Mouse (Mus musculus) hindlimb bud, embryonic 11.5 days (tissue): Measurements from ENCODE around the gene Lrrc4c.

Experiments
- DNase-seq: peaks from one replicate; pipeline ENCODE4 v3.0.0-alpha.2; 2012; ENCODE audit warnings: low read depth, low spot score; ENCODE audit errors: extremely low spot score

Gene Lrrc4c

DNA sequence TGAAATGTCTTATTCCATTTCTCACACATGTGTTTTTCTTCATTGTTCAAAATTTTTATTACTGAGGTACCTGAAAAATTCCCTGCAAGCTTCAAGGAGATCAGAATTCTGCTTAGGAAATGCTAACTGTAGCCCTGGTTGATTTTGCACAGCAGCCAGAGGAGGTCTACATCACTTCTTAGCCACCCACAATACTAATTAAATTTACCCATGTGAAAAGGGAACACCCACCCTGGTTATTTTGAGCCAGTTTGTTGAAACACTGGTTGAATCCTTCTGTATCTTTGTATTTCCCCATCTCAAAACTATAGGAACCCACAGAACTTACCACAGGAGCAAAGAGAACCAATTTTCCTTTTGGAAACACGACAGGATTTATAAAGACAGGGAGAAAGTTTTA, 191.0 kb downstream of the Lrrc4c start:
- no peak for DNase-seq

DNA sequence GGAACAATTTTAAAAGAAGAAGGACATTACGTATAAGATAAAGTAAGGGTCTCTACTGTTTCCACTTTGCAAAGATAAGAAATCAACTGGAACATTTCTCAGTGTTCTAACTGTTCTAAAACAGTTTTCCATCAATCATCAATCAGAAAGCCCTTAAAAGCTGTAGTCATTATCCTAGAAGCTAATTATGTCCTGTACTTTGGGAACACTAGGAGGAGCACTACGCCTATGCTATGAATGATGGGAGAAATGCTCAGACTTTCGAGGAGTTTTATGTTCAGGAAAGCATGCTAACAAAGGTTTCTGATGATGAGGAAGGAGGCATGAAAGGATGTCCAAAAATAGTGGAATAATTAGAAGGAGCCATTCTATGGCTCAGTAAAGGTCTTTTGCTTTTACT, 219.5 kb downstream of the Lrrc4c start:
- DNase-seq = no peak

DNA sequence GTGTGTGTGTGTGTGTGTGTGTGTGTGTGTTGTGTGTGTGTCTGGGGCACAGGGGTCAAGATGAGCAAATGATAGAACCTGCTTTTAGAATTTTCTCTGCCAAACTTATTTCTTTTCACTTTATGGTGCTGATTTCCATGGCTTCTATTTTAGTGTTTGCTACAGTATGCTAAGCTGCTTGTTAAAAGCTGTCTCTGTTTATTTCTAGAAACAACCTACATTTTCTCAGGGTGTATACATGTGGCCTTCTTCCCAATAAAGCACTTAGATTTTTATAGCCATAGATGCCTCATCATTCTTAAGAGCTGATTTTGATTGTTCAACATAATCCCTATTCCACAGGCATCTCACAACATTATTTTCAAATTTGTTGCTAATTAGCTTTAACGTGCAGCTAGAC, 229.2 kb downstream of the Lrrc4c start:
- no peak for DNase-seq

DNA sequence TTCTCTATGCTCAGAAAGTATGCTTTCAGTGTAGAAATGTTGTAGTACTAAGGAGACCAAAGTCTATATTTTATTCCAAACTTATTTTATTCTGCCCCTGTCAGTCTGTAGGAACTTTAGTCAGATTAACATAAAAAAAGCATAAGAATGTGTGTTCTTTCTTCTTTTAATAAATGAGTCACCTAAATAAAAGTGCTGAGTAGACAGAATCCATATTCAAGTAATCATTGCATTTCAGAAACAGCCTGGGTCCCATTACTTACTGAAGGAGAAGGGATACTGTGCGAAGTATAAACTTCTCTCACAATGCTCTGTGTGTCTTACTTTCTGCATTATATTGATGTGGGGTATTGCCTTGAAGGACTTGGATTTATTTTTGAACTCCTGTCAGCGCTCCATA, 255.8 kb downstream of the Lrrc4c start:
- DNase-seq = no peak

DNA sequence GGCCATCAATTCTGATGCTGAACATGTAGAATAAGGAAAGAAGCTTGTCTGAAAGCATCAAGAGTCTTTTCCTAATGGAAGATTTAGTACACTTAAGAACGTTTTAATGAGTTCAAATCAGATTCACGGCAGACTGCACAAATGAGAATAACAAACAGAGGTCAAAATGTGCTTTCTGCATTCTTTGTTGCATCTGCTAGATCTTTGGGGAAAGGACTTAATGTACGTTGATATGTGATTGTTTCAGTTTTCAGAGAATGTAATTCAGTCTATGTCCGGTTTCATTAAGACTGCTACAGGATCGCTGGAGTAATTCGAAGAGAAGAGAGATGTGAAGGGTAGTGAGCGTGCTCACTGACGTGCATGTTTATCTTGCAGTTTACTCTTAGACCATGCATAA, 259.7 kb downstream of the Lrrc4c start:
- no peak for DNase-seq

DNA sequence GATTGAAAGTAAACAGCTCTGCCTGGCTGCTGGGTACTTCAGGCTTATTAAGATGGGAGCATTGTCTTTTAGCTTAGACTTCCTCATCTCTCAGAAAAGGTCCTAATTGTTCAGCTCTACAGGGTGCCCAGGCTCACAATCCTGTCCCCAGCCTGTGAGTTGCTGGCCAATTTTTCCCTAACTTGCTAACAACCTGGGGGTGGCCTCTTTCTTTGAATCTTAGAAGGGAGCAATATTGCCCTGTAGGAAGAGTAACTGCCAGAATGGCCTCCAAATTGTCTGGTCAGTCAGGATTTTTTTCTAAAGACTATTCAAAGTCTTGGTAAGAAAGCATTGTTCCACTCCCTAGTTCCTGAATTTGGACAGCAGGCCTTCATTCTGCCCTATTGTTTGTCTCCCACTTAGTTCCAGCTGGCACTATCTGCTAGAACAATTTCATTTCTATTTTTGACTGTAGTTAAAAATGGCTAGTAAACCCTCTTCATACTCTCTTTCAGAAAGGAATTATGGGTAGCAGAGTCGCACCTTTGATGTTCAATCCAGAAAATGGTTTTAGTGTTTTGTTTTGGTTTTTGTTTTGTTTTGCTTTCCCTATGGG, 262.3 kb downstream of the Lrrc4c start:
- DNase-seq = no peak

DNA sequence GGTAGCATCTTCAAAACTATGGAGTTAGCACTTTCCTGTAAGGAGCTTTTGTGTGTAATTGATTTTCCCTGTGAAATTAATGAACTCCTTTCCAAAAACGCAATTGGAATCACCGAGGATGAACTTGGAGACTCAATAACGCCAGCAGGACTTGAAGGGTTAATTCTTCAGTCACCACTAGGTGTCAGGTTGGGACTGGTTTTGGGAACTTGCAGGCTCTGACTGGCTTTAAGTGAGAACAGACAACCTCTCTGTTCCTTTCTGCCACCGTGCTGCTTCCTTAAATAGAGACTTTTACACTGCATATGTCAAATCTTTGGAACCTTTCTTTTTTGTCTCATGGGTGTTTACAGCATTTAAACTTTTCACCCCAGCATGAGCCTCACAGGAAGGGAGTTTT, 267.7 kb downstream of the Lrrc4c start:
- peak; percentile 68 for DNase-seq

DNA sequence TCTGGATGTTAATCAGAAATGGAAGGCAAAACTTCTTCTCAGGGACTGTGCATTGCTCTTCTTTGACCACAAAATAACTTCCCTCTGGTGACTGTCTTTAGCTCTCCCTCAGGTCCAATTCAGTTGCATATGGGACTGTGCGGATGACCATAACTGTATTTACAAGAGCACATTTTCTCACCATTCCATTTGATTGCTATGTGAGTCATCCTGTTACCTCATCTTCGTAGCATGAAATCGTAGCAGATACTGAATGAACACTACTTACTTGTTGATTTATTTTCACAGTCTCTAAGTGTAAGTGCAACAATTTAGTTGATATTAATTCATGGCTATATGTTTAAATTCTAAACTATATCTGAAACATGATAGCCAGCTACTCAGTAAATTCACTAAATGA, 286.8 kb downstream of the Lrrc4c start:
- no peak for DNase-seq

DNA sequence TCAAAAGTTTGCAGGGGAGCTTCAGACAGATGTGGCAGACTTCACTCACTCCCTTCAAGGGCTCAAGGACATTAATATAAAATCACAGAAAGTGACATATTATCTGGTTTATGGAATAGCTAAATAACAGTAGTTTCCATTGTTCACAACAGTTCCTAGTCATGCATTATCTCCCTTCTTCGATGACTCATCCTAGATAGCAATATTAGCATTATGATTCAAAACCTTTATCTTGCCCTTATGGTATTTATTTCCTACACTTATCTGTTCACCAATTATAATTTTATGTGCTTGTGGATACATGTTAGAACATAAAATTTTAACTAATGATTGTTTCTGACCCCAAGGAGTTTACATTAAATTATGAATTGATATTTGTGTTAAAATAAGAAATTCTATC, 296.2 kb downstream of the Lrrc4c start:
- no peak for DNase-seq

DNA sequence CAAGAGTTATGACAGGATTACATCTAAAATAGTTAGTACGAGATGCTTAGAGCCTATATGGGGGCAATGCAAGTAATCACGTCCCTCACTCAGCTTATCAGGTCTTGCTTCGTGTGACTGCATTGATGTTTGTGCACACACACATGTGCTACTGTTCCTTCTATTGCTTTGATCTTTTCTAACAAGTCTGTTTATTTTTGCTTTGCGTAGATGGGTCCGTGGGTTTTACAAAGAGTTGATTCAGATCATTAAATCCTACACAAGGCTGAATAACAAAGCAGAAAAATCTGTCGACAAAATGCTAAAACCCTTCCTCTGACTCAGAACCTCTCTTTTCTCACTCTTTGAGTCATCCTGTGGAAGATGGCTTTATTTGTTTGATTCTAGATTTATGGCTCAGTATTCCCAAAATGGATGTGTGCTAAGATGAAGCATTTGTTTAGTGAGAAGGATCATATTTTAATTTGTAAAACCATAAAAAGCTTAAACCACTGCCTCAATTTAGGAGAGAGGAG, 300.8 kb downstream of the Lrrc4c start:
- no peak for DNase-seq

DNA sequence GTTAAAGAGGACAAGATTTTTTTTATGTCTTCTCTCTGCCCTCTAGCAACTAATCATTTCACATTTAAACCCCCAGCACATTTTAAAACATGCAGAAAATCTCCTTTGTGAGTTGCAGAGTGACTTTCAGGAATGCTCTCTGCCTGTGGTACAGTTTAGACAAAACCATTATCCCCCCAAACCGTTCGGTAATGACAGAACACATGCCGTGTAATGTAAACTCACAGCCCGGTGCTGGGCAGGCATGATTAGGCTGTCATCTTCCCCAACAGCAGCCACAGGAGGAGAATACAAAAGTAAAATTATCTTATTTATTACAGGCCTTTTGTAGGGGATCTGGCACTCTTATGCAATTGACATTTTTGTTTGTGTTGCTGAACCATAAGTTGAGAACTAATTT, 349.1 kb downstream of the Lrrc4c start:
- DNase-seq = no peak

DNA sequence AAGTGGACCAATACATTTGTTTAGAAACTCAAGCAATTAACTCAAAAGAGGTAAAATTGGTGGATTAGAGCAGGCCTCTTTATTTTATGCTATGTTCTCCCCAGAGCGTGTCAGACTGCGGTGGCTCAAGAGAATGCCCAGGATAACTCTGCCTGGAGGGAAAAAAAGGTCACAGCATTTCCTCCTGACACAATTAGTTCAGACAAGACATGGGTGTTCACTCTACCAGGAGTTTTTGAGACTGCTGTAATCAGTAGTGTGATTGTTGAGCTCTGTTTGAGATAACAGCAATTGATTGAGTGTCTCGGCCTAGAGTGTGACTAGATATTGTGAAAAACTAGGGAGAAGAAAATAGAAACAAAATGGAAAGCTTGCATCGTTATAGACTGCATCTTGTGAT, 363.8 kb downstream of the Lrrc4c start:
- no peak for DNase-seq

DNA sequence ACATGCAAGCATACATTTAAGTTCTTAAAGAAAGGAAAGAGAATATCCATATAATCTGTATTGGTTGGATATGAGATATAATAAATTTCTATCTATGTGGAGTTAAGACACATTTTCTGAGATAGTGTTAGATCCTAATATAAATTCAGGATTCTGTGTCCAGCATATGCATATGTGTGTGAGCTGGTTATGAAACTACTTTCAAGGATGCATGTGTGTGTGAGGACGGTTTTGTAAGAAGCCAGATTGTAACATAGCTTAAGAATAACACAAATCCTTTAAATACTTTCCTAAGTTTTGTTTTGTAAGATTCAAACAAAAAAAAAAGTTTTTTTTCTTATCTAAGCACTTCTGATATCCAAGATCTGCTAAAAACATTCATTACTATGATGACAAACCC, 367.4 kb downstream of the Lrrc4c start:
- no peak for DNase-seq

DNA sequence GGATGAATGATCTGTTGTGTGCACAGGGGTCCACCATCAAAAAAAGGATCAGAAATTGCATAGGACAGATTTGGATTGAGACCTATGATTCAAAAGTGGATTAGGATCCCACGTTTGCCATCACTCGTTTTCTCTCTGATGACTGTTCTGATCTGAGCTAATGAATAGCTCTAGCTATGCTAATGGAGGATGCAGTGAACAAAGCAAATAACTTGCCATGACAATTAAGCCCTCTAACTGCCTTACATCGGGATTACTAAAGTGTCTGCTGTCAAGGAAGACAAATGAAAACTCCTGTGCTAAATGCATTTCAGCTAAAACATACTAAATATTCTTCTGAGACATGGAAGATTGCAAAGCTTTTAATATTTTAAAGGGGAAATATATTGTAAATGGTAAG, 387.0 kb downstream of the Lrrc4c start:
- no peak for DNase-seq

DNA sequence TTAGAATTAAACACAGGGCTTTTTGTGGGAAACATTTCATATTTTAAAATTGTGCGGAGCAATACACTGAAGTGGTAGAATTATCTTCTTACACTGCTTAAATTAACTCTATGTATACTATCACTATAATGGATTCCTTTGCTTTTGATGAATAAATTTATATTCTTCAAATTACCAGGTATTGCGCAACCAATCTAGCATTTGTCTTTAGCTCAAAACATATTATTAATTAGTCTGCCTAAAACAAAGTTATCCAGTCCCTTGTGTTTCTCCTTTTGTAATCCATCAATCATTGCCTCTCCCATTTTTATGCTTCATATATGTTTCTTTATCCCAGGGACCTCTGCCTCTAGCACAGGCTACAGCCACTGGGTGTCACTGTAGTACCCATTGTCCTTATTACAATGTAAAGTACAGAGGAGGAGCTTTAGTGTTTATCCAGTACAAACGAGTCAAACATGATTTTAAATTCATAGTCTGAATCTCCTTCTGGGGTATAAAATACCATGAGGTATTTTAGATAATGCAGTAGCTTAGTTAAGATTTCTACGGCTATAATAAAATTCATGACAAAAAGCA, 389.9 kb downstream of the Lrrc4c start:
- no peak for DNase-seq

DNA sequence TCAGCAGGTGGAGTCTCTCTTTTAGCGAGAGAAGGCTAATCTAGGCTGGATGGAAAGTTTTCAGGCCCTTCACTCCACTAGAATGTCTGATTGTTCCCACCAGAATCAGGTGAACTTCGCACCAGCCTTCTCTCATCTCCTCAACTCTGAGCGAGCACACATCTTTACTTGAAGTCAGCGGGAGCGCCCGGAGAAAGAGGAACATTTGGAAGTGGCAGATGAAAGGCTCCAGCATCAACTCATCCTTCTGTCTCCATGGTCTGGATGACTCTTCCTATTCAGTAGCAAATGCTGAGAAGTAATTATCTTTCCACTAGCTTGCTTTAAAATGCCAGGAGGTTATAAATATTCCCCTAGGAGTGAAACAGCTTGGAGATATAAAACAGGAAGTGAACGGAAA, 396.6 kb downstream of the Lrrc4c start:
- no peak for DNase-seq

DNA sequence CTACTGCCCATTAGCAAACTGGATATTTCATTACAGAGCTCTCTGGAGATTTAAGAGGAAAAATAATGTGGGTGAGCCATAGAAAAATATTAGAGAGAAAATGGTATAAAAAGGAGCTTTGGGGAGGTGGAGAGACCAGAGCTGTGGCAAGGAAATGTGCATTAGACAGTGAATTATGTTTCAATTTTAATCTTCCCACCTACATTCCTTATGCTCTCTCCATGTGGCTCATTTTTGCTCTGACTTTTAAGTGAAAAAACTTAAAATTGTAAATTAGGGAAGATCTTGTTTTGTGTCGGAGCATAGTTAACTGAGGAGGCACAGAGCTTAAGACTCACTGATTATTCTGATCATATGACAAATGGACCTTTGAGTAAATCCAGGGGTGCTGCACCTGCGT, 399.4 kb downstream of the Lrrc4c start:
- DNase-seq = no peak

DNA sequence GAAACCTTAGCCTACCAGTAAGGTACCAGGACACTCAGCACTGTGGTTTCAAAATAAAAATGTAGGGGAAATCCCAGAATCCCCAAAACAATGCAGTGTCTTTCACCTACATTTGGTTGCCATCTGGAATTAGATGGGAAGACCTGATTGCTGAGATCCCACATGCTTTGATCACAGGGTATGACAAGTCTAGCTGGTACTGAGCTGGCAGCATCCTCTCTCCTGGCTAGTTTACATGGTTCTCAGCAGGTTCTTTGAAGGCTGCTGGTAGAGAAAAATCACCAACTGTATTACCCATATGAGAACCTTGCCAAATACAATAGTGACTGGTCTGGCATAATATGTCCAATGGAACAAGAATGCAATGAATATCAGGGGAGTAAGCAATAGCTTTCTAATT, 405.4 kb downstream of the Lrrc4c start:
- no peak for DNase-seq

DNA sequence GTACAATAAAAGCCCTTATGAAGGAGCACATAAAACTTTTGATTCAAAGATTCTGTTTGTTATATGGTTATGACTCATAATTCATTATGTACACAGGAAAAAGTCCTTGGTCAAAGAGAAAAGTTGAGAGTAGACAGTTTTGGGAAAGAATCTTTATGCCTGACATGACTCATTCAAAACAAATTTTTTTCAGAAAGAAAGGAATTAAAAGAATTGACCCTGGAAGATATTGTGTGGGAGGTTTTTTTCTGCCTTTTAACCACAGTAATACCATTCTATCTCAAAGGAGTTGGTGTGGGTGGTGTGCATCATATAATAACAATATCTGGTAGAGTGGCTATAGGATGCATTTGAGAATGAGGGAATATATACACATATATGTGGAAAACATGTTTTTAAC, 418.1 kb downstream of the Lrrc4c start:
- DNase-seq = no peak

DNA sequence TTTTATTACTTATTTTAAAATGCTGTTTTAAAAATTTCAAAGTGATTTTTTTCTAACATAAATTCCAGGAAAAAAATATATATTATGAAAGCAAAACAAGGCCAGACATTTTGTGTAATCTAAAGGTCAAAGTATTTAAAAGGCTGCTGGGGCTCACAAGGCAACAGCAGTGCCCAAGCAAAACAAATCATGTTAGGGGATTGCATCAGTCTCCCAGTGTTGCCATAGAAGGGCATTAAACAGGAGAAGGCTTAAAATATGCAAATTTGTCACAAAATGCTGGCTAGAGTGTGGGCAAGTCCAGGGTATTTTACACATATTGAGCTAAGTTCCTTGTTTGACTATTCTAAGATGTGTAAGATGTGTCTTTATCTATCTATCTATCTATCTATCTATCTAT, 437.1 kb downstream of the Lrrc4c start:
- DNase-seq = no peak

DNA sequence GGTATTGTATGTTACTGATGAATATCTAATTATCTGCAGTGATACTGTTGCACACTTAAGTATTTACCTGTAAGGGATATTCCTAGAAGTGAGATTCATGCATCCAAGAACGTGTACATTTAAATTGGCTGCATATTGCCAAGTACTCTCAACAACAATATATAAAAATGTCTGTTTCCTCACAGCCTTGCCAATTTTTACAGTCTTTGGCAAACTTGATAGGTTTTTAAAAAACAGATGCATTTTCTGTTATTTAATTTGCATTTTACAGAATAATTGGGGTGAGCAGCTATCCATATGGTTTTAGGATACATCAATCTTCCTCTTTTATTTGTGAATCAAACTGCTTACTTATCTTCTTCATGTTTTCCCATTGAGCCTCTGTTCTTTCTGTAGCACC, 439.7 kb downstream of the Lrrc4c start:
- no peak for DNase-seq

DNA sequence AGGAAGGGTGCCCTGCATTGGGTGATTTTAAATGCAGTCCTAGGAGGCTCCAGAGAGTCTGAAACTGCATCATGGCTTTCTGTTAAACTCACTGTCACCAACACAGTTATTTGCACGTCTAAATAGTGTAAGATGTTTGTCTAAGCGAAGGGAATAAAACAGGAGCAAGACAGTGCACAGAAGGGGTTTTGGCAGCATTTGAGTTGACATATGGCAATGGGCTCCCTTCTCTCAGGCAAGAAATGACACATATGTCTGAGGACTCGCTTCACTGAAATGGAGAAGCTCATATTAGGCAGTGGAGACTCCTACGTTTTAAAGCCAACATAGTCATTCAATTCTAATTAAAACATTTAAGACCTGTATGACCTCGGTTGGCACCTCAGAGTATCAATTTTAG, 445.6 kb downstream of the Lrrc4c start:
- DNase-seq = no peak

DNA sequence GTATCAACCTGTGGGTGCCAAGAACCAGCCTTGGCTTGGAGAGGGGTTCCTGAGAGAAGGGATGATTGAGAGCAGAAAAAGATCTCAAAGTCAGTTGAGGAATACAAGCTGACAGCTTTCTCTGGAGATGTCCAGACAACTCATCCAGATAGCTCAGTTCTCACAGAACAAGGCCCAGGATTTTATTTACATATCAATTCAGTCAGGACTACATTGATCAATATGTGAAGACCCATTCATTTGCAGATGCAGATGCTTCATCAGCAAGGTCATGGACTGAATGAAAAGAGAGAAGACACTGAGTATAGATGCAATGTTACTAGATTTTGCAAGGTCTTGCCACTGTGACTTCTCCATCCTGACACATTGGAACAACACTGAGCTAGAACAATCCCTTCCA, 457.4 kb downstream of the Lrrc4c start:
- DNase-seq = no peak
